In genomic region chr3:88455588-88456264, GRCm38 (mm10) we compare ENCODE assay signal across 8 mouse cellular contexts. TPM values are rescaled to one million over a fixed set of nuclear protein-coding genes. Genes with fewer than 3 reads are reported as not detected.
A peak's percentile ranks its signal among the peaks of the same experiment; 100 is the strongest.
DNase-seq lines count a peak whose midpoint lies in the region; ATAC-seq lines count a peak whose summit lies in the region.

No protein-coding gene starts in this region.

- H3K27me3 ChIP-seq in neural tube, embryonic 12.5 days (replicated peaks), result peaks cover 11% of the 10 kb centered on the region; the same call in 1 of the 2 replicates
- H3K27me3 ChIP-seq in neural tube, embryonic 15.5 days (replicated peaks), result 0 out of 2 replicates have a peak, but pooled peaks cover 3% of the 10 kb centered on the region
- H3K27me3 ChIP-seq in intestine, embryonic 15.5 days (replicated peaks), result 0 out of 2 replicates have a peak, but pooled peaks cover 4% of the 10 kb centered on the region
- H3K27me3 ChIP-seq in liver, embryonic 16.5 days (ENCODE audit: control insufficient read depth, insufficient read depth, low read depth, low read length), result peaks cover 5% of the 10 kb centered on the region

- no peak overlapping the region for H3K4me3 ChIP-seq in neural tube, embryonic 12.5 days
- H3K4me3 ChIP-seq in neural tube, embryonic 15.5 days (replicated peaks), result no peak overlapping the region
- peak overlapping the region; percentile 21 for H3K4me3 ChIP-seq in intestine, embryonic 15.5 days (replicated peaks)
- H3K4me3 ChIP-seq in liver, embryonic 16.5 days (ENCODE audit: low read depth, low read length), result peak overlapping the region; percentile 35

- H3K9ac ChIP-seq in neural tube, embryonic 12.5 days, result 0 out of 2 replicates have a peak overlapping the region, but pooled peaks have one; percentile 9
- H3K9ac ChIP-seq in neural tube, embryonic 15.5 days (replicated peaks), result no peak overlapping the region
- peak overlapping the region; percentile 42 for H3K9ac ChIP-seq in intestine, embryonic 15.5 days
- peak overlapping the region; percentile 34; the same call in 1 of the 2 replicates for H3K9ac ChIP-seq in liver, embryonic 16.5 days (ENCODE audit: low read depth, low read length)

- no peak overlapping the region for H3K4me2 ChIP-seq in neural tube, embryonic 12.5 days (replicated peaks)
- no peak overlapping the region for H3K4me2 ChIP-seq in neural tube, embryonic 15.5 days
- H3K4me2 ChIP-seq in intestine, embryonic 15.5 days (replicated peaks), result peak overlapping the region; percentile 49
- H3K4me2 ChIP-seq in liver, embryonic 16.5 days (ENCODE audit: low read depth, low read length), result peak overlapping the region; percentile 44

- H3K9me3 ChIP-seq in neural tube, embryonic 12.5 days, result no peaks in the 10 kb centered on the region
- no peaks in the 10 kb centered on the region for H3K9me3 ChIP-seq in neural tube, embryonic 15.5 days (replicated peaks)
- no peaks in the 10 kb centered on the region for H3K9me3 ChIP-seq in intestine, embryonic 15.5 days
- no peaks in the 10 kb centered on the region for H3K9me3 ChIP-seq in liver, embryonic 16.5 days (replicated peaks; ENCODE audit: control insufficient read depth, low read length)

- DNase-seq in urinary bladder, postnatal 14 days (ENCODE audit: low spot score), result peak; percentile 87
- no peak for DNase-seq in thymus, postnatal 4 days
- DNase-seq in left cerebral cortex, adult 18-20 months (ENCODE audit: low spot score in 2 of 2), result no peak
- DNase-seq in retina, postnatal 1 day, result no peak

- H3K4me1 ChIP-seq in neural tube, embryonic 12.5 days, result peaks cover 21% of the 10 kb centered on the region
- H3K4me1 ChIP-seq in neural tube, embryonic 15.5 days, result peaks cover 36% of the 10 kb centered on the region
- H3K4me1 ChIP-seq in intestine, embryonic 15.5 days (replicated peaks), result peaks cover 36% of the 10 kb centered on the region
- peaks cover 9% of the 10 kb centered on the region; the same call in 1 of the 2 replicates for H3K4me1 ChIP-seq in liver, embryonic 16.5 days (ENCODE audit: control insufficient read depth, low read depth, low read length)

- no peak overlapping the region for H3K27ac ChIP-seq in neural tube, embryonic 12.5 days
- no peak overlapping the region for H3K27ac ChIP-seq in neural tube, embryonic 15.5 days (replicated peaks)
- peak overlapping the region; percentile 93 for H3K27ac ChIP-seq in intestine, embryonic 15.5 days
- peak overlapping the region; percentile 72 for H3K27ac ChIP-seq in liver, embryonic 16.5 days (ENCODE audit: low read length)

- ATAC-seq in neural tube, embryonic 12.5 days (ENCODE audit: low FRiP score, low read depth), result no peak
- no peak for ATAC-seq in neural tube, embryonic 15.5 days (ENCODE audit: low FRiP score)
- ATAC-seq in intestine, embryonic 15.5 days, result peak; percentile 48
- peak; percentile 19; the same call in 1 of the 2 replicates for ATAC-seq in liver, embryonic 16.5 days (ENCODE audit: low read depth)

- 75% methylated on average over 18 of the region's 18 CpGs for WGBS in neural tube, embryonic 12.5 days
- WGBS in neural tube, embryonic 15.5 days, result 76% methylated on average over 18 of the region's 18 CpGs
- WGBS in intestine, embryonic 15.5 days, result 64% methylated on average over 18 of the region's 18 CpGs
- 53% methylated on average over 18 of the region's 18 CpGs for WGBS in liver, embryonic 16.5 days (ENCODE audit: insufficient replicate concordance)

- 0 out of 2 replicates have a peak, but pooled peaks cover 10% of the 10 kb centered on the region for H3K36me3 ChIP-seq in neural tube, embryonic 12.5 days
- peaks cover 26% of the 10 kb centered on the region for H3K36me3 ChIP-seq in neural tube, embryonic 15.5 days
- H3K36me3 ChIP-seq in intestine, embryonic 15.5 days, result no peaks in the 10 kb centered on the region
- H3K36me3 ChIP-seq in liver, embryonic 16.5 days (ENCODE audit: control insufficient read depth, insufficient read depth), result no peaks in the 10 kb centered on the region

RNA-seq across cellular contexts. Expression of gene Sema4a, which starts 5.3 kb away (rescaled TPM):
- polyA plus RNA-seq in neural tube, embryonic 12.5 days (2016; fragmentation: Nextera tagmentation; extraction: Ambion mirVana), result 13.6 and 15.3 TPM in 2 replicates
- polyA plus RNA-seq in neural tube, embryonic 15.5 days (2015; fragmentation: Nextera tagmentation; extraction: Ambion mirVana), result 28.2 and 28.8 TPM in 2 replicates
- 30.9 and 39.2 TPM in 2 replicates for polyA plus RNA-seq in intestine, embryonic 15.5 days (2015; fragmentation: Nextera tagmentation; extraction: Ambion mirVana)
- polyA plus RNA-seq in liver, embryonic 16.5 days (2015; fragmentation: Nextera tagmentation; extraction: Ambion mirVana), result 27.0 and 29.1 TPM in 2 replicates
- total RNA-seq in left cerebral cortex, adult 18-20 months (2021), result 10 to 100 TPM; 70.4 to 76.5 TPM

RNA-seq across cellular contexts. Expression of gene Slc25a44, which starts 30.8 kb away (rescaled TPM):
- 24.1 and 28.0 TPM in 2 replicates for polyA plus RNA-seq in neural tube, embryonic 12.5 days (2016; fragmentation: Nextera tagmentation; extraction: Ambion mirVana)
- 33.6 and 36.4 TPM in 2 replicates for polyA plus RNA-seq in neural tube, embryonic 15.5 days (2015; fragmentation: Nextera tagmentation; extraction: Ambion mirVana)
- polyA plus RNA-seq in intestine, embryonic 15.5 days (2015; fragmentation: Nextera tagmentation; extraction: Ambion mirVana), result 17.2 and 17.3 TPM in 2 replicates
- polyA plus RNA-seq in liver, embryonic 16.5 days (2015; fragmentation: Nextera tagmentation; extraction: Ambion mirVana), result 10.0 and 11.8 TPM in 2 replicates
- total RNA-seq in left cerebral cortex, adult 18-20 months (2021), result 10 to 100 TPM; 77.0 to 78.9 TPM

RNA-seq across cellular contexts. Expression of gene Pmf1, which starts 45.6 kb away (rescaled TPM):
- polyA plus RNA-seq in neural tube, embryonic 12.5 days (2016; fragmentation: Nextera tagmentation; extraction: Ambion mirVana), result 75.9 and 79.7 TPM in 2 replicates
- 25.8 and 52.7 TPM in 2 replicates for polyA plus RNA-seq in neural tube, embryonic 15.5 days (2015; fragmentation: Nextera tagmentation; extraction: Ambion mirVana)
- polyA plus RNA-seq in intestine, embryonic 15.5 days (2015; fragmentation: Nextera tagmentation; extraction: Ambion mirVana), result 127 and 128 TPM in 2 replicates
- 69.7 and 76.8 TPM in 2 replicates for polyA plus RNA-seq in liver, embryonic 16.5 days (2015; fragmentation: Nextera tagmentation; extraction: Ambion mirVana)
- total RNA-seq in left cerebral cortex, adult 18-20 months (2021), result 1 to 10 TPM; 5.2 to 6.2 TPM

RNA-seq across cellular contexts. Expression of gene Lmna, which starts 54.0 kb away (rescaled TPM):
- polyA plus RNA-seq in neural tube, embryonic 12.5 days (2016; fragmentation: Nextera tagmentation; extraction: Ambion mirVana), result 27.6 and 27.9 TPM in 2 replicates
- 70.3 and 78.7 TPM in 2 replicates for polyA plus RNA-seq in neural tube, embryonic 15.5 days (2015; fragmentation: Nextera tagmentation; extraction: Ambion mirVana)
- 120 TPM in 2 replicates for polyA plus RNA-seq in intestine, embryonic 15.5 days (2015; fragmentation: Nextera tagmentation; extraction: Ambion mirVana)
- polyA plus RNA-seq in liver, embryonic 16.5 days (2015; fragmentation: Nextera tagmentation; extraction: Ambion mirVana), result 123 and 131 TPM in 2 replicates
- total RNA-seq in left cerebral cortex, adult 18-20 months (2021), result 10 to 100 TPM; 61.3 to 67.9 TPM

Comparison
In these comparisons a context has a peak if more than half of its experiments do, and no peak if none do; other contexts are left out.
1. ATAC-seq: peak in intestine, embryonic 15.5 days (single experiment) and liver, embryonic 16.5 days (single experiment); none in neural tube, embryonic 12.5 days (single experiment) and neural tube, embryonic 15.5 days (single experiment).
2. H3K27ac ChIP-seq: peak in intestine, embryonic 15.5 days (single experiment) and liver, embryonic 16.5 days (single experiment); none in neural tube, embryonic 12.5 days (single experiment) and neural tube, embryonic 15.5 days (single experiment).
3. H3K4me2 ChIP-seq: peak in intestine, embryonic 15.5 days (single experiment) and liver, embryonic 16.5 days (single experiment); none in neural tube, embryonic 12.5 days (single experiment) and neural tube, embryonic 15.5 days (single experiment).
4. H3K4me3 ChIP-seq: peak in intestine, embryonic 15.5 days (single experiment) and liver, embryonic 16.5 days (single experiment); none in neural tube, embryonic 12.5 days (single experiment) and neural tube, embryonic 15.5 days (single experiment).